Mouse (Mus musculus): ENCODE results near the gene Gria1. TPM values are rescaled to one million over a fixed set of nuclear protein-coding genes. Genes with fewer than 3 reads are reported as not detected.
A peak's percentile ranks its signal among the peaks of the same experiment; 100 is the strongest.

The Gria1 gene
- total RNA-seq, 2 experiments from 2014 or later: 0.15 to 0.49 TPM

DNA sequence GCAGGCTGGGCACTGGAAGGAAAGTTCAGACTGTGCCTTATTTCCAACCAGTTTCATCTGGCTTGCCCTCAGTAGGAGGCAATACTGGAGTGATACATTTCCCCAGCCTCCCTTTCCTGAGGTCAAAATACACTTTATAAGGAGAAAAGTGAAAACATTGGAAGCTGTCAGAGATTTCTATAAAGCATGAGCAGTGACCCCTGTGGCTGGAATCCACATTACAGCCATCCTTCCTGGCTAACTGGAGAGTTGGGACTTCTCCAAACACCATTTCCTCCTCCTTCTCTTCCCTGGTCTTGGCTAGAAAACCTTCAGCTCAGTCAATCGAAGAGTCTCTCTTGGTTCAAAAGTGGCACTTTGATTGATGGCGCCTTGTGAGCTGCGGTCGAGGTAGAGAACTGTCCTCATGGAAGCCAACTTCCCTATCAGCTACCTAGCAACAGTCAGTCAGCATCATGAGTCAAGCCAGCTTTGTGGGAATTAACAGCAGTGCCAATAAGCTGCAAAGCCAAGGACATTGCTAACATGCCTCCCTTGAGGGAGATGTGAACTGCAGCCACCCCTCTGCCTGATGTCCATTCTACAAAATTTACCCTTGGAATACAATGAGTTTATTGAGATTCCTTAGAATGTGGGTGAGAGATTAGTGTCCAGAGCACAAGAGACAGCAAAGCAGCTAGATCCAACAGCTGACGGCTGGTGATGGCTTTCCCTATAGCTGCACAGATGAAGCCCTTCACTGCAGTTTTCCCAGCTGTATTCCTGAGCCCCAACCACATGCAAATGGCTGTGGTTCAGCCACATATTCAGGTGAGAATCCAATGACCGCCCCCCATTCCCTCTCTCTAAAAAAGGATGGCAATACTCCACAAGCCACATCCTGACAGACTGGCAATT lies 40.7 kb downstream of the Gria1 start:
- peak; percentile 43 to 54 for DNase-seq

- DNase-seq: no peak
These were observed 51.3 kb downstream of the Gria1 start for GRCm38 (mm10) chr11:57062441-57062840.

GRCm38 (mm10) chr11:57070196-57070901 lies 59.2 kb downstream of the Gria1 start:
- no peak for DNase-seq

DNA sequence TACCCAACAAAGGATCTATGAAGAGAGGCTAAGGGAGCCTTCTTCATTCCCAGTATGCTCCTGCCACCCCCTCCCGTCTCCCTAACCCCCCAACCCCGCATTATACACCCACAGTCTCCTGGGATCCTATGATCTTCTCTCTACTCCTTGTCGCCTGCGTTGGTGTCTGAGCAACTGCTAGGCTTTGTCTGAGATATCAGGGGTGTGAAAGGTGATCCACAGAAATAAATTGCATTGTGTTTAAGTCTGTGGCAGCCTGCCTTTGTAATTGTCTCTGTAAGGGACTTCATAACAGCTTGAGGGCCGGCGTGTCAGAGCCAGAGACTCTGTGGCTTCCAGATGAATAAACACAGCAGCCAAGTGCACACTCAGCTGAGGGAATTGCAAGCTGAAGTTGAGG lies 61.0 kb downstream of the Gria1 start:
- DNase-seq: no peak

GRCm38 (mm10) chr11:57079423-57079822 lies 68.2 kb downstream of the Gria1 start:
- DNase-seq: no peak

DNA sequence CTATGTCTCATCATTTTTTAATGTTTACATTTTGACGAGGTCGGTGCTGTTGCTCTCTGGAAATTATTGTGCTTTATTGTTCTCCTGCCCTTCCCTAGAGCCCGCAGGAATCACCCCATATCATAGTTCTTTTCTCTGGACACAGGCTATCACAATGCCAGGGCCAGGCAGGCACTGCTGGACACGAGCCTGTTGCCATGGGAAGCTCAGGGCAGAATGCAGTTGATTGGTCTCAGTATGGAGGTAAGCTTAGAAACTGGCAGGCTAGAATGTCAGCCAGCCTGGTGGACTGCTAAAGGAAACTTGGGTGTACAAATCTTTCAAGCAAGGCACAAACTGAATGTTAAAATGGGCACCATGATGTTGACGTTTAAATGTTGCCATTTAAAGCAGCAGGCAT lies 78.3 kb downstream of the Gria1 start:
- DNase-seq: peak; percentile 29 to 33

DNA sequence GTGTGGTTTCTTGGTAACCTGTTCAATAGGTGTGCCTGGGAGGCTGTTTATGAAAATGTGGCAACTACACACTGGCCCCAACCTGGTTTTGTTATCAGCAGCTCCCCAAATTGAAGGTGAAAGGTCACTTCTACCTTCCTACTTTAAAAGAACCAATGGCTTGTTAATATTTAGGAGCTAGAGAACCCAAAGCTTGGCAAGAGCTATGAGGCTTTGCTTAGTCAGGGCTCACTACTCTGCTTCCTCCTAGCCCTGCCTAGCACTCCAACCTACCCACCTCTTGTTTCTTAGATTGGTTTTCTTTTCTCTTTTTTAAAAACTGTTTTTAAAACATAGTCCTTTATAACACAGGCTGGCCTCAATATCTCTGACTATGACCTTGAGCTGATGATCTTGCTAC lies 79.5 kb downstream of the Gria1 start:
- no peak for DNase-seq

DNA sequence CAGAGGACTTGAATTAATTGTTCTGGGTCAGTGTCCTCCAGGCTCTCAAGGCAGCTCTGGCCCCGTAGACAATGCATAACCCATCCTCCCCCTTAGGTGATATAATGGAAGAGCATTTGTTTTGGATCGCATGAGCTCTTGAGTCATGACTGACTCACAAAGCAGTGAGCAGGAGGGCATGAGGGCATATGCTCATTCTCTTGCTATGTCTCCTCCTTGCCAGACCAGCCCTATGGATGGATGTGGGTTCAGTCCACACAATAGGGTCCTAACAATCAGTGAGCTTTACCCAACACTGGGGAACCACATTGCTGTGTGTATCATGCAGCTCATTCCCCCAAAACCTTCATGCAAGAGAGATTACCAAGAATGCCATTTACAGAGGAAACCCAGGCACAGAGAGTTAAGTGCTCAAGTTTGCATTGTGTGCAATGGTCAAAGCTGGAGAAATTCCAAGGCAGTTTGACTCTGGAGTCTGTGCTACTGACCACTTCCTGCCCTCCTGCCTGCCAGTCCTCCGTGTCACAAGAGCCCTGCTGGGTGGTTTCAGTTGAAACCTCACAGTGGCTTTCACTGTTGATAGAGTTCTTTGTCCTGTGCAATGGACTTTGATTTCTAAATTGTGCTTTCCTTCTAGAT lies 80.2 kb downstream of the Gria1 start:
- no peak for DNase-seq

- no peak for DNase-seq
These were observed 89.3 kb downstream of the Gria1 start for GRCm38 (mm10) chr11:57100491-57100890.

DNA sequence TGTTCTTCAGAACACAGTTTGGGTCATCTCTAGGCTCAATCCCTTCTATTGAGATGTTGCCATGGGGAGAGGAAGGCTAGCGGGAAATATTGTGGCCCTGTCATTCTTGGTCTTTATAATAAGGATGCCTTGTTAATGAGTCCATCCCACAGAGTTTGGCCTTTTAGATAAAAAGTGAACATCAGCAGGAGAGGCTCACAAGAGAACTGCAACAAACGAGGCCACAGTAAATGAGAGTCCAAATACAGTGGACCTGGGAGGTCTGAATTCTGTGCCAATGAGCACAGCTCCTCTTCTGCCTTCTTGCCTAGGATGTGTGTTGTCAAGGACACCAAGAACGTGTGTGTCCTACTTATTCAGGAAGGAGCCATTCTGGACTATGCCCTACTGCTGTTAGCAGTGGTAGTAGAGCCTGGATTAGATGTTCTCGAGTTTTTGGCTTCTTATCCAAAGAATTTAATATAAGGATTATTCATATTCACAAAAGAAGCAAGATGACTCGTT lies 92.6 kb downstream of the Gria1 start:
- no peak for DNase-seq

GRCm38 (mm10) chr11:57105683-57106082 lies 94.5 kb downstream of the Gria1 start:
- DNase-seq: no peak

DNA sequence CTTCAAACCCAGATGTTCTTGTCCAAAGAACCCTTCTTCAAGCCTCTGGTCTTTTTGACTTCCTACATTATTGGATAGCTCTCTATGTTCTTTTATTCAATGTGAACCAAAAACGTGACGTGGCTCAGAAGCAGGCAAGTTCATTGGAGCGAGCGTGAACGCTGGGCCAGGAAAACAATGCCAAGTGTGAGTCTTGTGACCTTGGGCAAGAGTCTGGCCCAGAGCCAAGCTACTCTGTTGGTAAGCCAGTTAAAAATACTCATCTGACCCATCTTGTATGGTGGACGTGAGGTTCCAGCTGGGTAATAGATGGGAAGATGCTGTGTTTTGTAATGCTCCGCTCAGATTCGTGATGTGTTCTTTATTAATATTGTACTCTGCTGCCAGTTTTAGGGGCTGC lies 101.2 kb downstream of the Gria1 start:
- peak; percentile 35 to 36 for DNase-seq

- DNase-seq: no peak
These were observed 103.2 kb downstream of the Gria1 start for GRCm38 (mm10) chr11:57114410-57114809.

- DNase-seq: no peak
These were observed 115.9 kb downstream of the Gria1 start for GRCm38 (mm10) chr11:57127066-57127465.

DNA sequence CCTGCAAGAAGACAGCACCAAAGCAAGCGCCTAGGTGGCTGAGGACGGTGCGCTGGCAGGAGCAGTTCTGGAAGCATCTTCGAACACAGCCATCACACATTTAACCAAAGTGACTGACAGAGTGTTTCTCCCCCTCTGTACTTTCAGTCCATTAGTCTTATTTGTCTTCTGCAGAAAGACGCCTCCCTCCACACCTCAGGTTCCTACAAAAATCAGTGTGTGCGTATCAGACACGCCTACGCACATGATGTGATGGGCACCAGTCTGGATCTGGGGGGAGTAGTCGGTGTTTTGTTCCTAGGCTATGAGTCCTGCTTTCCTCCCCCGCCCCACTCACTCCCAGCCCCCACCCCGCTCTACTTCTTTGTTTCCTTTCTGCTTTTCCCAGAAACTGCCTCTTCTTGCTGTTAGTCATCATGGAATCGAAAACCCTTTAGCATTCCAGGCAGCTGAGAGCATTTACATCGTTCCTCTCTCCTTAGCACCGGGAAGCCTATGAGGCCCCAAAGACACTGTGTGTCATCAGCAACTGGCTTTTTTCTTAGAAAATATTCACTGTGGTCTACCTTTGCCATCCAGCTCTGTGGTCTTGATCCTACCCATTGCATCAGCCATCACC lies 129.1 kb downstream of the Gria1 start:
- DNase-seq: no peak

- no peak for DNase-seq
These were observed 132.5 kb downstream of the Gria1 start for GRCm38 (mm10) chr11:57143681-57144080.

DNA sequence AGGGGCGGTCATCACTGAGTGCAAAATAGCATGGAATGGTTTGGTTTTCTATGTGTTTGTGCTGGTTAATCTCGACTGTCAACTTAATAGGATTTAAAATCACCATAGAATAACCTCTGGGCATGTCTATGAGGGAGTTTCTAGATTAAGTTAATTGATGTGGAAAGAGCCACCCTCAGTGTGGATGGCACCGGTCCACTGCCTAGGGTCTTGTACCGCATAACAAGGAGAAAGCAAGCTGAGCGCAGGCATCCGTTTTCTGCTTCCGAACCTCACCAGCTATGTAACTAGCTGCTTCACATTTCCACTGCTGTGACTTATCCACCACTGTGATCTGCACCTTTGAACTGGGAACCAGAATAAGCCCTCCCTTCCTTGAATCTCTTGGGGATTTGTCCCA lies 134.0 kb downstream of the Gria1 start:
- DNase-seq: no peak

DNA sequence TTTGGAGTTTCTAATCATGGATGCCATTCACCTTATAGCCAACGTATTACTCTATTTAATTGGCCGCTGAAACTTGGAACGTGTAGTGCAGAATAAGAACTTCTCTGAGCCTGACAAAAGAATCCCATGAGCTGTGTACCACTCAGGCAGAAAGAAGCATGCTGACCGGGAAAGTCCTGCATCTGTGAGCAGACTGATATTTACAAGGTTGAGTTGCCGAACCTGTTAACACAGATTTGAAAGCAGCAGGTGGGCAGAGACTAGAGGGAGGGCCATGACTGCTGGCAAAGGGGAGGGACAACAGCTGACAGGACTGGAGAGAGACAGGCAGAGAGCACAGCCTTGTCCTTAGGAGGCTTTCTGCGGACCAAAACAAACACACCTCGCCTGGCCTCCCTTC lies 134.5 kb downstream of the Gria1 start:
- DNase-seq: no peak

DNA sequence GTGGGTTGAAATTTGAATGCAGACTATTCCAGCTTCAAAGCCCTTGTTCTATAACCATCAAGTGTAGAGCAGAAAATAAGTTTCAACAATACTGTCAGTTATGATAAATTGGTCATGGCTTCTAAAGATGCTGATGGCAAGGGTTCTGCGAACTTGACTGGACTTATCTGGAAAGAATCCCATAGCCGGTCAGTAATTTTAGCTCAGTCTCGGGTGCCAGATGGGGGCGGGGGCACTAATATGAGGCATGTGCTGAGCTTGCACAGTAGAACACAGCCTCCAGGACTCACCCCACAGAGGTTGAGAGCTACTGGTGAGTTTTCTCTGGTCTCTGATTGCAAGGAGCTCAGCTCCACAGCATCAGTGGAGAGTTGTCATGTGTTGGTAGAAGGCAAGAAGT lies 140.5 kb downstream of the Gria1 start:
- DNase-seq: peak in 1 of 2 experiments; percentile 7

DNA sequence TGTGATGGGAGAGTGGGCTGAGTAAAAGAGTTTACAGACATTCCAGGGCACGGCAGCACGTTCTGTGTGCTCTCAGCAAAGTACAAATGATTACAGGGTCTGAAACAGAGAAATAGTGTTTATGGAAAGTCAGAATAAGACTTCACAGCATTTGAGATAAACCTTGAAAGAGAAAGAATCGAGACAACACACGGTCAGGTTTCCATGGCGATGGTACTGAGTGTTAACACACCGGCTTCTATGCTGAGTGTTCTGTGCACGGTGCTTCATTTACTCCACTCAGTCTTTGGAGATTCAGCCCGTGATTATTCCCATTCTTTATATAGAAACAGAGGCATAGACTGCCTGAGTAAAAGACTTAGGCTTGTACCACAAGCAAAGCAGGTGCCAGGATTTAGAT lies 143.8 kb downstream of the Gria1 start:
- no peak for DNase-seq

DNA sequence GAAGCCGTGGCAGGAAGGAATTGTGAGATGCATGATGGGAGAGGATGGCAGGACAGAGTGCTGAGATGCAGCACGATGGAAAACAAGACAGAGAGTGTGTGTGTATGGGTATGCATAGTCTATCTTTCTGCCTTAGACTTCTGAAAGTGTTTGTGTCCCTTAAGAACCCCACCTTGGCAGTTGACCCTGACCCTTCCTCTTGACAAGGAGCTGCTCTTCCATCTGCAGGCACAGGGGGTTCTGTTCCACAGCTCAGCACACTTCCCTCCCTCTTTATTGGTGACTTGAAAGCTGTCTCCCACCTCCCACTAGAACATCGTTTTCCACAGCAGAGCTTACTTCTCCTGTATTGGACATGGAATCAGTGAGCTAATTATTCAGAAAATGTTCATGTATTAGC lies 148.2 kb downstream of the Gria1 start:
- no peak for DNase-seq

DNA sequence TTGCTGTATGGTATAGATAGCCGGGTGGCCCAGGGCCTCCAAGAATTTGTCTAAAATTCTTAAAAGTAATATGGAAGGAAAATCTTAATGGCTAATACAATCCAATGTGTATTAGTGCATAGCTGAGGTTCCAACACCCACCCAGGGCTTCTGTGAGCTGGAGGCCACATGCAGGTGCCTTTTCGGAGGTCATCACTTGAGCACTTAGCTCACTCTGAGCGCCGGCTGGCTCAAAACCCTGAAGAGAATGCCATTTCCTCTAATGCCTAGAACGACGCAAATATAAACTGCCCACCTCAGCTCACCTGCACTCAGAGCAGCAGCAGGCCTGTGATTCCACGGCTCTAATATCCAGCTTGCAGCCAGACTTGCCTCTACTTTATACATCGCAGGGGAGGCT lies 148.9 kb downstream of the Gria1 start:
- no peak for DNase-seq

Data from heart, adult 18-20 months (tissue).